Mouse (Mus musculus): ENCODE data around the gene Ptpn4.

DNA sequence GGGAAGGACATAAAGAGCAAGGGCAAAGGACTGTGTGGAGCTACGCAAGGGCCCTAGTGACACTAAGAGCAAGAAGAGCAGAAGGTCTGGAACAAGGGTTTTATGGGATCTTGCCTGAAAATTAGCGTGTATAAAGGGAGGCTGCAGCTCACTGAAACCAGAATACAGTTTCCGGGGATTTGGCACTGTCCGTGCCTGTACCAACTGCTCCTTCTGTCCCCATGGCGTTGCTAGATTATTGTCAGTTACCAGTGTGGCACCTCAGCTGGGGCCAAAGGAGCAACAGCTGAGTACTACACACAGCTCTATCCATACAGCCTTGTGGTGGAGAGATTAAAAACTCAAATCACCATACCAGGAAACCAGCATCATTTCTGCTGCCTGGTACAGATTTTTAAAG lies 187.0 kb downstream of the Ptpn4 start:
- TF ChIP-seq CTCF (IDR thresholded peaks at IDR 0.05; ENCODE audit: low read depth) = no peak
- no peak for TF ChIP-seq EP300 (optimal IDR thresholded peaks at IDR 0.05)
